Comparison of ENCODE assay signal across 9 mouse cellular contexts in genomic region chr8:87716726-87717248, GRCm38 (mm10).
A peak's percentile ranks its signal among the peaks of the same experiment; 100 is the strongest.
DNase-seq lines count a peak whose midpoint lies in the region; ATAC-seq and TF ChIP-seq lines count a peak whose summit lies in the region.
"Had no signal": no experiment of that assay in that cellular context is flagged by ENCODE, and none has a peak within 500 bp of the region (broad histone marks: within the 10 kb centered on the region; RNA-seq: fewer than 3 reads in every experiment).

No protein-coding gene starts in this region.

- no peak overlapping the region for H3K27ac ChIP-seq in heart, embryonic 11.5 days (ENCODE audit: low read depth, low read length)
- H3K27ac ChIP-seq in ES-Bruce4 (ENCODE audit: insufficient read depth, low read length): no peak overlapping the region
- peak overlapping the region; percentile 78 for H3K27ac ChIP-seq in forebrain, embryonic 15.5 days (replicated peaks)
- peak overlapping the region; percentile 83 for H3K27ac ChIP-seq in limb, embryonic 15.5 days
- no peak overlapping the region for H3K27ac ChIP-seq in layer of hippocampus, adult 2 months

- peak overlapping the region; percentile 61 for H3K4me2 ChIP-seq in heart, embryonic 11.5 days
- peak overlapping the region; percentile 40 for H3K4me2 ChIP-seq in forebrain, embryonic 15.5 days (replicated peaks)
- H3K4me2 ChIP-seq in limb, embryonic 15.5 days: peak overlapping the region; percentile 36

- no peaks in the 10 kb centered on the region for H3K27me3 ChIP-seq in heart, embryonic 11.5 days (ENCODE audit: control insufficient read depth, insufficient read depth, low read length)
- no peaks in the 10 kb centered on the region for H3K27me3 ChIP-seq in ES-Bruce4 (ENCODE audit: control insufficient read depth, insufficient read depth, low read length, poor library complexity, severe bottlenecking)
- H3K27me3 ChIP-seq in forebrain, embryonic 15.5 days: no peaks in the 10 kb centered on the region
- no peaks in the 10 kb centered on the region for H3K27me3 ChIP-seq in limb, embryonic 15.5 days

- WGBS in heart, embryonic 11.5 days (ENCODE audit: insufficient replicate concordance): 30% methylated on average over 9 of the region's 9 CpGs
- 11% methylated on average over 9 of the region's 9 CpGs for WGBS in forebrain, embryonic 15.5 days
- WGBS in limb, embryonic 15.5 days: 31% methylated on average over 9 of the region's 9 CpGs

- no peak overlapping the region for H3K9ac ChIP-seq in heart, embryonic 11.5 days (ENCODE audit: low read depth, low read length)
- H3K9ac ChIP-seq in ES-Bruce4 (ENCODE audit: low read depth, poor library complexity, severe bottlenecking): peak overlapping the region; percentile 46
- H3K9ac ChIP-seq in forebrain, embryonic 15.5 days (replicated peaks): peak overlapping the region; percentile 27; the same call in 1 of the 2 replicates
- no peak overlapping the region for H3K9ac ChIP-seq in limb, embryonic 15.5 days

- no peak for TF ChIP-seq POLR2A in ES-Bruce4 (IDR thresholded peaks at IDR 0.05; ENCODE audit: insufficient read depth, low read length)

- no peak for ATAC-seq in heart, embryonic 11.5 days (replicated peaks; ENCODE audit: insufficient number of reproducible peaks, low FRiP score, low TSS enrichment)
- peak; percentile 20; the same call in 1 of the 2 replicates for ATAC-seq in forebrain, embryonic 15.5 days (replicated peaks)
- no peak for ATAC-seq in limb, embryonic 15.5 days (ENCODE audit: insufficient number of reproducible peaks, low FRiP score, low TSS enrichment, low read depth)

- TF ChIP-seq EP300 in ES-Bruce4 (IDR thresholded peaks at IDR 0.05; ENCODE audit: insufficient read depth, low read depth, low read length): no peak

- H3K9me3 ChIP-seq in heart, embryonic 11.5 days (replicated peaks; ENCODE audit: control insufficient read depth, low read length): no peaks in the 10 kb centered on the region
- no peaks in the 10 kb centered on the region for H3K9me3 ChIP-seq in ES-Bruce4 (replicated peaks; ENCODE audit: control insufficient read depth, insufficient read depth, low read length, poor library complexity, severe bottlenecking)
- no peaks in the 10 kb centered on the region for H3K9me3 ChIP-seq in forebrain, embryonic 15.5 days
- no peaks in the 10 kb centered on the region for H3K9me3 ChIP-seq in limb, embryonic 15.5 days

- H3K4me3 ChIP-seq in heart, embryonic 11.5 days (ENCODE audit: low read depth, low read length): peak overlapping the region; percentile 20; the same call in 1 of the 2 replicates
- no peak overlapping the region for H3K4me3 ChIP-seq in ES-Bruce4 (ENCODE audit: low read depth, low read length)
- no peak overlapping the region for H3K4me3 ChIP-seq in forebrain, embryonic 15.5 days
- no peak overlapping the region for H3K4me3 ChIP-seq in limb, embryonic 15.5 days
- no peak overlapping the region for H3K4me3 ChIP-seq in layer of hippocampus, adult 2 months

- no peak for TF ChIP-seq CTCF in ES-Bruce4 (IDR thresholded peaks at IDR 0.05; ENCODE audit: low read depth, low read length)
- no peak for TF ChIP-seq CTCF in layer of hippocampus, adult 2 months (conservative IDR thresholded peaks at IDR 0.05)

- DNase-seq in heart, postnatal 4 days: no peak
- DNase-seq in B cell, adult 2 months: no peak
- DNase-seq in layer of hippocampus, adult 2 months (ENCODE audit: low spot score in 2 of 2): no peak
- no peak for DNase-seq in thymus, postnatal 4 days
- DNase-seq: cerebellum, postnatal 36 days had no signal

- no peaks in the 10 kb centered on the region for H3K36me3 ChIP-seq in heart, embryonic 11.5 days (ENCODE audit: control insufficient read depth, insufficient read depth, low read length)
- H3K36me3 ChIP-seq in ES-Bruce4 (ENCODE audit: control insufficient read depth, insufficient read depth, low read length, poor library complexity, severe bottlenecking): no peaks in the 10 kb centered on the region
- no peaks in the 10 kb centered on the region for H3K36me3 ChIP-seq in forebrain, embryonic 15.5 days
- no peaks in the 10 kb centered on the region for H3K36me3 ChIP-seq in limb, embryonic 15.5 days

- H3K4me1 ChIP-seq in heart, embryonic 11.5 days (ENCODE audit: control insufficient read depth, insufficient read depth, low read length): 0 out of 2 replicates have a peak, but pooled peaks cover 5% of the 10 kb centered on the region
- peaks cover 4% of the 10 kb centered on the region for H3K4me1 ChIP-seq in ES-Bruce4 (ENCODE audit: control insufficient read depth, insufficient read depth, low read length)
- peaks cover 56% of the 10 kb centered on the region for H3K4me1 ChIP-seq in forebrain, embryonic 15.5 days
- peaks cover 53% of the 10 kb centered on the region for H3K4me1 ChIP-seq in limb, embryonic 15.5 days

Comparison
In these comparisons a context has a peak if more than half of its experiments do, and no peak if none do; other contexts are left out.
1. H3K27ac ChIP-seq: peak in forebrain, embryonic 15.5 days (single experiment) and limb, embryonic 15.5 days (single experiment); none in heart, embryonic 11.5 days (single experiment), ES-Bruce4 (single experiment) and layer of hippocampus, adult 2 months (single experiment).
2. H3K9ac ChIP-seq: peak in ES-Bruce4 (single experiment) and forebrain, embryonic 15.5 days (single experiment); none in heart, embryonic 11.5 days (single experiment) and limb, embryonic 15.5 days (single experiment).
3. Peak in every context shown above with its lines, with median percentiles within 50 percentile points of each other: H3K4me2 ChIP-seq.